In genomic region chr7:103854669-103855068, GRCm38 (mm10) we compare ENCODE assay signal across 21 mouse cellular contexts. TPM values are rescaled to one million over a fixed set of nuclear protein-coding genes. Genes with fewer than 3 reads are reported as not detected.
"Had no signal": no experiment of that assay in that cellular context is flagged by ENCODE, and none has a peak within 500 bp of the region (broad histone marks: within the 10 kb centered on the region; RNA-seq: fewer than 3 reads in every experiment).

No protein-coding gene starts in this region.

- H3K4me1 ChIP-seq: limb, embryonic 12.5 days; lung, embryonic 15.5 days; midbrain, embryonic 10.5 days; neural tube, embryonic 15.5 days had no signal

- H3K9me3 ChIP-seq: limb, embryonic 12.5 days; lung, embryonic 15.5 days; midbrain, embryonic 10.5 days; neural tube, embryonic 15.5 days had no signal

- H3K27ac ChIP-seq: kidney, postnatal 0 days; layer of hippocampus, adult 2 months; limb, embryonic 12.5 days; lung, embryonic 15.5 days; midbrain, embryonic 10.5 days; neural tube, embryonic 15.5 days had no signal

- H3K27me3 ChIP-seq: limb, embryonic 12.5 days; lung, embryonic 15.5 days; neural tube, embryonic 15.5 days had no signal

- H3K9ac ChIP-seq: limb, embryonic 12.5 days; lung, embryonic 15.5 days; neural tube, embryonic 15.5 days had no signal

- H3K4me3 ChIP-seq: layer of hippocampus, adult 2 months; limb, embryonic 12.5 days; lung, embryonic 15.5 days; midbrain, embryonic 10.5 days; myocyte; neural tube, embryonic 15.5 days had no signal

- DNase-seq: kidney, adult 9 months; kidney, postnatal 4 days; lung, postnatal 14 days; midbrain, embryonic 14.5 days; right cerebral cortex, adult 18-20 months; right cerebral cortex, postnatal 25 days; thymus, postnatal 36 days had no signal

- H3K36me3 ChIP-seq: limb, embryonic 12.5 days; lung, embryonic 15.5 days; midbrain, embryonic 10.5 days; neural tube, embryonic 15.5 days had no signal

- H3K4me2 ChIP-seq: limb, embryonic 12.5 days; lung, embryonic 15.5 days; neural tube, embryonic 15.5 days had no signal

RNA-seq across cellular contexts. Expression of gene Hbb-y, which starts 1.7 kb away (rescaled TPM):
- total RNA-seq: layer of hippocampus, adult 2 months; layer of hippocampus, postnatal 10 days; left cerebral cortex, postnatal 36 days; liver, adult 2 months had no signal
- polyA plus RNA-seq: liver, adult 2 months; myocyte; small intestine, adult 2 months had no signal

RNA-seq across cellular contexts. Expression of gene Hbb-bh1, which starts 11.7 kb away (rescaled TPM):
- total RNA-seq: layer of hippocampus, adult 2 months; layer of hippocampus, postnatal 10 days; left cerebral cortex, postnatal 36 days; liver, adult 2 months had no signal
- polyA plus RNA-seq: kidney, postnatal 0 days; liver, adult 2 months; myocyte; small intestine, adult 2 months had no signal

RNA-seq across cellular contexts. Expression of gene Hbb-bh2, which starts 14.3 kb away (rescaled TPM):
- total RNA-seq: layer of hippocampus, adult 2 months; layer of hippocampus, postnatal 10 days; left cerebral cortex, postnatal 36 days; liver, adult 2 months had no signal
- polyA plus RNA-seq: kidney, postnatal 0 days; limb, embryonic 12.5 days; liver, adult 2 months; lung, embryonic 15.5 days; midbrain, embryonic 14.5 days; myocyte; neural tube, embryonic 11.5 days; neural tube, embryonic 15.5 days; small intestine, adult 2 months; stomach, embryonic 16.5 days; thymus, postnatal 0 days had no signal

RNA-seq across cellular contexts. Expression of gene Hbb-bs, which starts 26.8 kb away (rescaled TPM):
- polyA plus RNA-seq: myocyte had no signal

RNA-seq across cellular contexts. Expression of gene Olfr66, which starts 31.4 kb away (rescaled TPM):
- total RNA-seq: layer of hippocampus, adult 2 months; layer of hippocampus, postnatal 10 days; left cerebral cortex, postnatal 36 days; liver, adult 2 months had no signal
- polyA plus RNA-seq: kidney, postnatal 0 days; limb, embryonic 12.5 days; liver, adult 2 months; lung, embryonic 15.5 days; midbrain, embryonic 10.5 days; midbrain, embryonic 14.5 days; myocyte; neural tube, embryonic 11.5 days; neural tube, embryonic 15.5 days; small intestine, adult 2 months; stomach, embryonic 16.5 days; thymus, postnatal 0 days had no signal
